Mouse (Mus musculus) ES-Bruce4 (cell line): ENCODE measurements around the gene Vmn2r13. TPM values are rescaled to one million over a fixed set of nuclear protein-coding genes. Genes with fewer than 3 reads are reported as not detected.
"Not testable (repeated sequence)": the region's sequence is repeated elsewhere in the genome, so short reads cannot be mapped to it uniquely, and the experiment has no call there.

ENCODE experiments used
- H3K27ac ChIP-seq: 2 replicates; pipeline ENCODE4 v1.5.1; 2012; ENCODE audit warnings: low read length, inconsistent platforms; ENCODE audit not compliant: insufficient read depth
- H3K27me3 ChIP-seq: 2 replicates; pipeline ENCODE4 v1.6.1; 2012; ENCODE audit warnings: mild to moderate bottlenecking, low read length, inconsistent platforms; ENCODE audit not compliant: control insufficient read depth, poor library complexity, insufficient read depth, severe bottlenecking
- H3K36me3 ChIP-seq: 2 replicates; pipeline ENCODE4 v1.6.1; 2012; ENCODE audit warnings: inconsistent platforms, mild to moderate bottlenecking, low read length, moderate library complexity; ENCODE audit not compliant: control insufficient read depth, poor library complexity, insufficient read depth, severe bottlenecking
- H3K4me1 ChIP-seq: one replicate; pipeline ENCODE4 v1.8.1; 2011; ENCODE audit warnings: low read length; ENCODE audit not compliant: control insufficient read depth, insufficient read depth
- H3K4me3 ChIP-seq: 2 replicates; pipeline ENCODE4 v1.5.1; 2011; ENCODE audit warnings: low read depth, mild to moderate bottlenecking, low read length
- H3K9ac ChIP-seq: 2 replicates; pipeline ENCODE4 v1.6.1; 2012; ENCODE audit warnings: low read depth, mild to moderate bottlenecking, inconsistent platforms; ENCODE audit not compliant: poor library complexity, severe bottlenecking
- H3K9me3 ChIP-seq: replicated peaks from 2 replicates; pipeline ENCODE4 v1.6.1; 2012; ENCODE audit warnings: mild to moderate bottlenecking, low read length, inconsistent platforms; ENCODE audit not compliant: control insufficient read depth, poor library complexity, insufficient read depth, severe bottlenecking
- CTCF ChIP-seq: IDR thresholded peaks from one replicate; pipeline ENCODE4 v1.8.1; 2011; ENCODE audit warnings: low read depth, low read length
- EP300 ChIP-seq: IDR thresholded peaks from 2 replicates; pipeline ENCODE4 v1.6.1; 2011; ENCODE audit warnings: low read depth, low read length; ENCODE audit not compliant: insufficient read depth
- POLR2A ChIP-seq: IDR thresholded peaks from one replicate; pipeline ENCODE4 v1.8.1; 2011; ENCODE audit warnings: low read length; ENCODE audit not compliant: insufficient read depth
- polyA plus RNA-seq: library from polyadenylated mRNA; stranded (reverse); fragments of >200 nt; gene quantifications from 2 replicates; pipeline ENCODE4 v1.2.4, GENCODE M21; 2011; ENCODE audit warnings: low read depth; ENCODE audit not compliant: missing spikeins, insufficient read depth, insufficient read length

The Vmn2r13 gene
- polyA plus RNA-seq, result not detected in 2 replicates

DNA sequence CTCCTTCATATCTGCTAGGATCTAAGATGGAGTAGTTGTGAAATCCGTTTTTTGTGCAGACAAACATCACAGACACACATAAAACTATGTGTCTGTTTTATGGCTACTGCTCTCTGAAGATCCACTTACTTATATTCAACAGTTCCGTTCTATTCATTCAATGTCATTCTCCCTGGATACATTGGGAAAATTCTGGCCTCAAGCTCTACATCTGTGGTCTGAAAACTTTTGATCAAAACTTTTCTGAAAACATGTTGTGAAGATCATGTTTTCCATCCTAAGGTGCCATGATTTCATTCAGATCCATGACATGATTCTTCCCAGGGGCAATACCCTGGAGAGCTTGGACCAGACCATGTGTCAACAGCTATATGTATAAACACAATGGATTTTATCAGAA, at the start of gene Vmn2r13:
Gene Vmn2r13, minus strand, starts transcription at position 101 of the 400 bp plus-strand sequence.
- H3K4me3 ChIP-seq, H3K4me1 ChIP-seq, H3K9ac ChIP-seq, H3K36me3 ChIP-seq, H3K9me3 ChIP-seq, H3K27me3 ChIP-seq, H3K27ac ChIP-seq: not testable (repeated sequence)

DNA sequence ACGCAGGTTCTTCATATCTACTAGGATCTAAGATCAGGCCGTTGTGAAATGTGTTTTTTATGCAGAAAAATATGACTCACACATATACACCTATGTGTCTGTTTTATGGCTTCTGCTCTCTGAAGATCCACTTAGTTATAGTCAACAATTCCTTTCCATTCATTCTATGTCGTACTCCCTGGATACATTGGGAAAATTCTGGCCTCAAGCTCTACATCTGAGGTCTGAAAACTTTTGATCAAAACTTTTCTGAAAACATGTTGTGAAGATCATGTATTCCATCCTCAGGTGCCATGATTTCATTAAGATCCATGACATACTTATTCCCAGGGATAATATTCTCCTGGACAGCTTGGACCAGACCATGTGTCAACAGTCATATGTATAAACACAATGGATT, 32.6 kb upstream of the Vmn2r13 start, which contains the start of gene Vmn2r14:
Gene Vmn2r14, minus strand, starts transcription at position 101 of the 400 bp plus-strand sequence.
- no peaks in the 10 kb centered on the region for H3K27me3 ChIP-seq
- no peaks in the 10 kb centered on the region for H3K9me3 ChIP-seq
- TF ChIP-seq POLR2A (no peak), CTCF (no peak), EP300 (no peak)
- H3K36me3 ChIP-seq, result no peaks in the 10 kb centered on the region
- H3K4me3 ChIP-seq, result no peak within 1 kb of the TSS
- no peak within 1 kb of the TSS for H3K9ac ChIP-seq
- H3K27ac ChIP-seq, result no peak within 1 kb of the TSS
- no peaks in the 10 kb centered on the region for H3K4me1 ChIP-seq

DNA sequence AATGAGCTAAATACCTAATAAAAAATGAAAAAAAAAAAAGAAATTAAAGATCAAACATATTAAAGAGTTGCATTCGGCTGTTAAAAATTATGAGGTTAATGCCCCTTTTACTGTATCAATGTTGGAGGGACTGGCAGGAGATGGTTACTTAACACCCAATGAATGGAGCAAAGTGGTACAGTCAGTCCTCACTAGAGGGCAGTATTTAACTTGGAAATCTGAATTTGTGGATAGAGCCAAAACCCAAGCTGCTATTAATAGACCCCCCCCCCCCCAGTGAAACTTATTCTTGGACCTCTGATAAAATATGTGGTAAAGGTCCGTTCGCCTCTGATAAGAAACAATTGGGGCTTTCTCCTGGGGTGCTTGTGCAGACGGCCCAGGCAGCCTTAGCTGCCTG, 25.1 kb downstream of the Vmn2r13 start:
- H3K27ac ChIP-seq, H3K9ac ChIP-seq, H3K9me3 ChIP-seq, H3K36me3 ChIP-seq, H3K4me3 ChIP-seq, H3K4me1 ChIP-seq, H3K27me3 ChIP-seq: not testable (repeated sequence)

DNA sequence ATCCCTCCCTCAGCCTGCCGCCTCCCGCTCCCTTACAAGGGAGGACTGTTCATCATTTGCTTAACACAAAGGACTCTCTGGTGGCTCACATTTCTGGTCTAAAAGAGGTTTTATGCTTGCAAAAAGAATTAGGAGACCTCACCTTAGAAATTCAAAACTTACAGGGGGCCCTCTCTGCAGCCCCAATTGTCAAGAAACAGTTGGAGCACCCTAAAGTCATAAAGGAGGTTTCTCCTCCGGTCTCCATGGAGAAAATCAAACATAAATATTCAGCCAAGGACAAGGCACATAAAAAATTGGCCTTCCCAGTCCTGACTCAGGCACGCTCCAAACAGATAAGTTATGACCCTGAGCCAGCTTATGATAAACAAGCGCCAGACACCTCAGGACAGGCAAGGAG, 31.9 kb downstream of the Vmn2r13 start:
- H3K9ac ChIP-seq, result no peak overlapping the region
- H3K36me3 ChIP-seq, result no peaks in the 10 kb centered on the region
- H3K27ac ChIP-seq, result no peak overlapping the region
- H3K9me3 ChIP-seq, result no peaks in the 10 kb centered on the region
- TF ChIP-seq CTCF, result no peak
- no peak overlapping the region for H3K4me3 ChIP-seq
- no peaks in the 10 kb centered on the region for H3K27me3 ChIP-seq
- H3K4me1 ChIP-seq, result no peaks in the 10 kb centered on the region

DNA sequence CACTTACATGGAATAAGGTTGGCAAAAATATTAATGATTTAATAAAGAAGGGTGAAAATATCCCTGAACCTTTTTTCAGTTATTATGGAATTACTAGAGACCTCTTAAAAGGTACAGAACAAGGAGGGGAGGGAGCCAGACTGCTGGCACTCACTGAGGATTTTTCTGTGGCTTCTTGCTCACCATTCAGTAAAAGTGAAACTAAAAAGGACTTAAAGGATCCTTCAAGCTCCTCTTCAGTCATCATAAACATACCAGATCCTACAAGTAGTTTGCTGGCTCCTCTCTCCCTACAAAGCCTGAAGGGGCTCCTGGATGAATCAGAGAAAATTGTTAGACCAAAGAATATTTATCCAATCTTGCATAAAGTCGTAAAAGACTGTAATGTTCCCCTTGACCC, 32.4 kb downstream of the Vmn2r13 start:
- not testable (repeated sequence) for H3K36me3 ChIP-seq, H3K4me3 ChIP-seq, H3K27ac ChIP-seq, H3K27me3 ChIP-seq, H3K9ac ChIP-seq, H3K4me1 ChIP-seq, H3K9me3 ChIP-seq

DNA sequence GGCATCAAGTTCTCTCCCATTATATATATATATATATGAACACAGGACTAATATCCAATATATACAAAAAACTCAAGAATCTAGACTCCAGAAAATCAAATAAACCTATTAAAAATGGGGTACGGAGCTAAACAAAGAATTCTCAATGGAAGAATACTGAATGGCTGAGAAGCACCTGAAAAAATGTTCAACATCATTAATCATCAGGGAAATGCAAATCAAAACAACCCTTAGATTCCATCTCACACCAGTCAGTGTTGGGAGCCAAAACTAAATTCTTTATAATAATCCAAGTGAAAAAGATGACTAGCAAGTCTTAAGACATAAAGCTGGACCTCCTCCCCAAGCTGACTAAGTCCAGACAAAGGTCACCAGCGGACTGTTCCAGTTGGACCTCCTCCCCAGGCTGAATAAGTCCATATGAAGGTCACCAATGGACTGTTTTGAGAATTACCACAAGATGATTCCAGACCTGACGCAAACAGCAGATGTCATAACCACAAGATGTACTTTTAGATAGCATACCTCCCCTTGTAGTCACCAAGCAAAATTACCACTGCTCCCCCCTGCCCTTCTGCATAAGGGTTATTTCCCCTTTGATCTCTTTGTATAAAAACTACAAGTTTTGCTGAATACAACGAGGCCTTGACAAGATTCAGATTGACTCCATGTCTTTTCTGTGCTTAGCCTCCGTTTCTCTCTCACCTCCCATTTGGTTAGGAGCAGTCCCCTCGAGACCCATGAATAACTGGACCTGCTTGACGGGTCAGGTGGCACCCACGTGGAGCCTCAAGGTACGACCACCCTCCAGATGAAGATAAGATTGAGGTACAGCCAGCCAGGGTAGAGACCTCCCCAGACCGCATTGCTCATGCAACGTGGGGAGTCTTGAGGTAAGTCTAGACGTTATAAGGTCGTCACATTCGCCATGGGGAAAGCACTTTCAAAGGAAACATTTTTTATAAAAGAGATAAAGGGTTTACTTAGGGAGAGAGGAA, 33.2 kb downstream of the Vmn2r13 start:
- H3K27me3 ChIP-seq, H3K4me3 ChIP-seq, H3K4me1 ChIP-seq, H3K36me3 ChIP-seq, H3K9ac ChIP-seq, H3K9me3 ChIP-seq, H3K27ac ChIP-seq: not testable (repeated sequence)
